Mouse (Mus musculus): ENCODE measurements around the gene Pramel3.
"Not testable (repeated sequence)": the region's sequence is repeated elsewhere in the genome, so short reads cannot be mapped to it uniquely, and the experiment has no call there.

Pramel3 gene

DNA sequence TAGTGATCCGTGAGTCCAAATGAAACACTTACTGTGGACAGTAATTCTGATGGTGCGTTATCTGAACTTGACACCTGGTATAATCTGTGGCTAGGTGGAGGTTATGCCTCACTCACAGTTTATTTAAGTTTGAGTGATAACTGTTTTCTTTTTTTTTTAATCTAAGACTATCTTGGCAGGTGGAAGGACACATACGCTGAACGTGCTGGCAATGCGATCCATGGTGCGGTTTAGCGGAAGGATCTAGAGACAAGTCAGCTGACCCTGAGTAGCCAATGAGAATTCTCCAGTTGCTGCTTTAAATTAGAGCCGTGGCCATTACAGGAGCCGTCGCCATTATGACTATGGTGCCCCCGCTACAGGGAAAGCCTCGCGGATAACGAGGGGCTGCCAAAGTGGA is at the start of gene Pramel3:
TSS of gene Pramel3 (plus strand) at position 301 of the 400 bp plus-strand sequence.
- DNase-seq = not testable (repeated sequence)

DNA sequence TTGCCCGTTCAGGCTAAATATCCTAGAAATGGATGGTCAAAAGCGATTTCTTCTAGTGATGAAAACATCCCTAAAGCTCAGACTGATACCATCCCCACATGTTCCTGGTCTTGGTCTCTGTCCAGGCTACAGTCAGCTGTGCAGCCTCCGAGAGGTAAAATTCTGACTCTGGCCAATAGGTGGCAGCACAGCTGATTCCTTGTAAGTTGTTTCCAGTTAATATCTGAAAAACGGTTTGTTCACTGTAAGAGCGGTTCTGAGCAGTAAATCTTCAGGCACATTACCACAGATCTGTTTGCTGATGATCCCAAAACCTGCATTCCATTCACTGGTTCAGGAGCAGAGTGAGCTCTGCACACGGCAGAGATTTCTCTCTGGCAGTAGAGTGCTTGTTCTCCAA is 58.6 kb downstream of the Pramel3 start:
- not testable (repeated sequence) for DNase-seq

DNA sequence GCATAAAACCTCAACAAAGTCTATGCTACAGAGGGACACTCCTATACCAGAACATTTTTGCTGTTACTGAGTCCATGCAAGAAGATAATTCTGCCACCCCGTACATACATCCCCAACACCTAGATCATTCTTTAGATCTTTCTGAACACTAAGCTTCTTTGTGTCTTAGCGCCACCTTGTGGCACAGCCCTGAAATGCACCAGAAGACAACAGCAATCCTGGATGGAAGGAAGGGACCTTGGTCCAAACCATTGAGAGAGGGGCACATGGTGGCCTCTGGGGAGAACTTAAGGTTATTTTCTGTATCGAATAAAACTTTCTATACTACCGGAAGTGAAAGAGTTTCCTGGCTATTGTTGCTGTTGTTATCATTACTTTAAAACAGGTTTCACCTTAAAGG is 59.8 kb downstream of the Pramel3 start:
- not testable (repeated sequence) for DNase-seq

All from liver (tissue).